Mouse (Mus musculus) stomach, embryonic 14.5 days (tissue): ENCODE results near the gene Dcdc2b. TPM values are rescaled to one million over a fixed set of nuclear protein-coding genes. Genes with fewer than 3 reads are reported as not detected.

Experiments
- ATAC-seq: fragments of 200-750 bp; cut with Nextera tagmentation; 2 replicates; pipeline ENCODE4 v1.8.0; 2017; ENCODE audit warnings: low read depth, moderate TSS enrichment; ENCODE audit not compliant: insufficient number of reproducible peaks, insufficient read depth, low FRiP score
- H3K27ac ChIP-seq: fragments of 300-500 bp; sonication (generic); 2 replicates; pipeline ENCODE4 v1.5.1; 2014; ENCODE audit warnings: mild to moderate bottlenecking, low read length, moderate library complexity, mixed read lengths
- H3K27me3 ChIP-seq: fragments of 300-500 bp; sonication (generic); 2 replicates; pipeline ENCODE4 v1.6.1; 2014; ENCODE audit warnings: low read length, control low read depth, mixed read lengths; ENCODE audit not compliant: control insufficient read depth, insufficient read depth
- H3K36me3 ChIP-seq: fragments of 300-500 bp; sonication (generic); 2 replicates; pipeline ENCODE4 v1.6.1; 2014; ENCODE audit warnings: mild to moderate bottlenecking, control low read depth, low read length, moderate library complexity, mixed read lengths; ENCODE audit not compliant: control insufficient read depth, insufficient read depth
- H3K4me1 ChIP-seq: fragments of 300-500 bp; sonication (generic); 2 replicates; pipeline ENCODE4 v1.6.1; 2014; ENCODE audit warnings: low read length, control low read depth, mixed read lengths; ENCODE audit not compliant: control insufficient read depth, insufficient read depth
- H3K4me2 ChIP-seq: fragments of 300-500 bp; sonication (generic); replicated peaks from 2 replicates; pipeline ENCODE4 v1.6.1; 2014; ENCODE audit warnings: low read depth, low read length, control low read depth
- H3K4me3 ChIP-seq: fragments of 300-500 bp; sonication (generic); 2 replicates; pipeline ENCODE4 v1.5.1; 2014; ENCODE audit warnings: low read depth, low read length, control low read depth
- H3K9ac ChIP-seq: fragments of 300-500 bp; sonication (generic); replicated peaks from 2 replicates; pipeline ENCODE4 v1.6.1; 2014; ENCODE audit warnings: low read depth, mild to moderate bottlenecking, control low read depth, low read length, moderate library complexity, mixed read lengths
- H3K9me3 ChIP-seq: fragments of 300-500 bp; sonication (generic); 2 replicates; pipeline ENCODE4 v1.6.1; 2016; ENCODE audit warnings: low read depth, low read length, control low read depth; ENCODE audit not compliant: control insufficient read depth
- WGBS: fragments of 180-500 bp; shearing (Covaris S2); extraction: QIAGEN DNeasy Blood & Tissue Kit; methylation state at CpG from one replicate; pipeline ENCODE4 v1.1.7; 2014; 5-methylcytosine and 5-hydroxymethylcytosine counted together
- polyA plus RNA-seq: library from polyadenylated mRNA; unstranded; fragments of >200 nt; fragmentation: Nextera tagmentation; extraction: Ambion mirVana; gene quantifications from 2 replicates; pipeline ENCODE4 v1.2.1, GENCODE M21; 2014

The Dcdc2b gene
- 2.8 and 3.8 TPM in 2 replicates for polyA plus RNA-seq

DNA sequence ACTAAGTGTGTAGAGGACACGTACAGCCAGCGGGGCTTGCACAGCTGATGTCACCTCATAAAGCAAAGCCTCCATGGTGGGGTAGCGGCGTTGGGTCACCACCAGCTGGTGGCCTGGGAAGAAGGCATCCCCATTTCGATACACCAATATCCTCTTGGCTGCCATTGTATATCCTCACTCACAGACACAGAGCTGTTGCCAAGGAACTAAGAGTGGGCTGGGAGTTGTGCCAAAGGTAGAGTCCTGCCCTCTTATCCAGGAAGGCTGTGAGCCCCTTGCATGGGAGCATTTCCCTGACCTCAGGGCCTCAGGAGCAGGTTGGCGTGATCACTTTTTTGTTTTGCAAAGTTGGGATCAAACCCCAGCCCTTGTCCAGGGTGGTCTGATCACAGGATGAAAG, at the start of gene Dcdc2b:
TSS of gene Dcdc2b (minus strand) at position 165 of the 400 bp plus-strand sequence.
- WGBS: 84% methylated on average over 6 of the region's 6 CpGs
- no peak for ATAC-seq

DNA sequence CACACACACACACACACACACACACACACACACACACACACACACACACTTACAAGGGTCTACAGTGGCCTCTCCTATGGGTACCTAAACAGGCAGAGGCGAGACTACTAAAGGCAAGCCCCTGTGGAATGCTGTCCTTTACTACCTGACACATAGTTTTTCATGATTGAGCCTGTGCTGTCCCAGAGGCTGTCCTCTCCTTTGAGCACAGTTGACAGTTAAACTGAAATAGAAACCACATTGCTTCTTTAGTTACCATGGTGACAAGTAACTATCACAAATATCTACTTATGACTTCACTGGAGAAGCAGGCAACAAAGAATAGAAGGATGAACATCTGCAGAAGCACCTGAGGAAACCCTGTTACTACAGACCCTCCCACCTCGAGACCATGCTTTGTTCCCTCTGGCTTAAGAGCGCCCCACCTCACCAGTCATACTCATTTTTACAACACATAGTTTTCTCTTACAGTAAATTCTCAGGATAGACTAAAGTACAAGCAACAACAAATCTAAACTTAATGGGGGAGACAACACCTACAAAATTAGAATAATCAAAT, 48.3 kb upstream of the Dcdc2b start:
- no peak overlapping the region for H3K4me3 ChIP-seq
- no peak overlapping the region for H3K4me2 ChIP-seq
- no peaks in the 10 kb centered on the region for H3K9me3 ChIP-seq
- peaks cover 42% of the 10 kb centered on the region for H3K36me3 ChIP-seq
- ATAC-seq: no peak
- H3K4me1 ChIP-seq: no peaks in the 10 kb centered on the region
- no peaks in the 10 kb centered on the region for H3K27me3 ChIP-seq
- H3K27ac ChIP-seq: no peak overlapping the region
- 79% methylated on average over 3 of the region's 3 CpGs for WGBS
- H3K9ac ChIP-seq: no peak overlapping the region

More for the DNA sequence above, at the start of gene Dcdc2b:
- Histone ChIP-seq H3K9ac (no peak within 1 kb of the TSS), H3K27ac (no peak within 1 kb of the TSS), H3K27me3 (no peaks in the 10 kb centered on the region), H3K4me1 (peaks cover 7% of the 10 kb centered on the region; the same call in 1 of the 2 replicates), H3K4me3 (no peak within 1 kb of the TSS), H3K9me3 (no peaks in the 10 kb centered on the region), H3K4me2 (no peak within 1 kb of the TSS), H3K36me3 (peaks cover 10% of the 10 kb centered on the region; the same call in 1 of the 2 replicates)

DNA sequence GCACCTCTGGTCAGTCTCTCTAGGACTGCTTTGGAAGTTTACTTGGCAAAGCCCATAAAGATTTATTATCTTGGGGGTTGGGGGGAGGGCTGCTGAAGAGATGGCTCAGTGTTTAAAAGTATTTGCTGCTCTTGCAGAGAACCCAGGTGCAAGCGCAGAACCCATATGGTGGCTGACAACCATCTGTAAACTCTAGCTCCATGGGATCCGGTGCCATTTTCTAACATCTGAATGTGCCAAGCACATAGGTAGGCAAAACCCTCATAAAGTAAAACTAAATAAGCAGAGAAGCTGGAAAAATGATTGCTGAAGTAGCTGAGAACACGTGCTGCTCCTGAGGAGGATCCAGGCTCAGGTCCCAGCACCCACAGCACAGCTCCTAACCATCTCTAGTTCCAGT, 47.5 kb upstream of the Dcdc2b start:
- Histone ChIP-seq H3K36me3 (peaks cover 48% of the 10 kb centered on the region), H3K9ac (no peak overlapping the region), H3K27ac (no peak overlapping the region), H3K4me2 (no peak overlapping the region), H3K4me1 (no peaks in the 10 kb centered on the region), H3K4me3 (no peak overlapping the region), H3K9me3 (no peaks in the 10 kb centered on the region), H3K27me3 (no peaks in the 10 kb centered on the region)
- no peak for ATAC-seq
- 71% methylated on average over 3 of the region's 3 CpGs for WGBS

DNA sequence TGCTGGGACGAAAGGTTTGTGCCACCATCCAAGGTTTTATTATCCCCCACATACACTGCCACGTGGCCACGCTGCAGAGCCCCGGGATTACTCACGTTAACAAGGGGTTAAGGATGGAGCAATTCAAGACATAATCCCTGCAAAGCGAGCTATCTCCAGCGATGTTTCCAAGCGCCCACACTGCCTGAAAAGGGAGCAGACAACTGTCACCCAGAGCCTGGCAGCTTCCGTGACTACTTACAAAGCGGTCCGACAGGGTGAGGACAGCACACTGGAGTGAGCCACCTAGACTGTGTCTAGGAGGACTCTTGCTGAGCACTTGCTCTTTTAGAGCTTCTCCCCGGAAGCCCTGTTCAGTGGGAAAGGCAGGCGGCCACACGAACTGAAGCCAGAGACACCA, 40.7 kb upstream of the Dcdc2b start:
- H3K27me3 ChIP-seq: no peaks in the 10 kb centered on the region
- H3K9ac ChIP-seq: no peak overlapping the region
- no peak overlapping the region for H3K4me2 ChIP-seq
- H3K9me3 ChIP-seq: no peaks in the 10 kb centered on the region
- no peaks in the 10 kb centered on the region for H3K4me1 ChIP-seq
- 94% methylated on average over 14 of the region's 14 CpGs for WGBS
- H3K27ac ChIP-seq: no peak overlapping the region
- no peak for ATAC-seq
- H3K36me3 ChIP-seq: peaks cover 77% of the 10 kb centered on the region
- no peak overlapping the region for H3K4me3 ChIP-seq

DNA sequence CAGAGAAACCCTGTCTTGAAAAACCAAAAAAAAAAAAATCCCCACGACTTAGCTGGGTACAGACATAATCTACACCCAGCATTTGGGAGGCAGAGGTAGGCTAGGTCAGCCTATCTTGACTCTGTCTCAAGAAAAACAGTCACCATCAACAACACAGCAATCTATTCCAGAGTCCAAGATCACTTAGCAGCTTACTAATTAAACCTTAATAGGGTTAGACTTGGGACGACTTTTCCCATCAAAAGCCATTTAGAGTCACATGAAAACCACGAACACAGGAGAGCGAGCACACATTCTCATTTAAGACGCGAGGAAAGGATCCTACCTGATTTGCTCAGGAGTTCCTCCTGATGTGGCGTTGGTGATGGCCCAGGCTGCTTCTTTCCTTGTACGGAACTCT, 36.3 kb upstream of the Dcdc2b start:
- H3K27me3 ChIP-seq: no peaks in the 10 kb centered on the region
- H3K36me3 ChIP-seq: peaks cover 67% of the 10 kb centered on the region
- no peak overlapping the region for H3K9ac ChIP-seq
- no peaks in the 10 kb centered on the region for H3K4me1 ChIP-seq
- H3K9me3 ChIP-seq: no peaks in the 10 kb centered on the region
- WGBS: 92% methylated on average over 8 of the region's 8 CpGs
- ATAC-seq: no peak
- no peak overlapping the region for H3K4me2 ChIP-seq
- H3K27ac ChIP-seq: no peak overlapping the region
- H3K4me3 ChIP-seq: no peak overlapping the region

DNA sequence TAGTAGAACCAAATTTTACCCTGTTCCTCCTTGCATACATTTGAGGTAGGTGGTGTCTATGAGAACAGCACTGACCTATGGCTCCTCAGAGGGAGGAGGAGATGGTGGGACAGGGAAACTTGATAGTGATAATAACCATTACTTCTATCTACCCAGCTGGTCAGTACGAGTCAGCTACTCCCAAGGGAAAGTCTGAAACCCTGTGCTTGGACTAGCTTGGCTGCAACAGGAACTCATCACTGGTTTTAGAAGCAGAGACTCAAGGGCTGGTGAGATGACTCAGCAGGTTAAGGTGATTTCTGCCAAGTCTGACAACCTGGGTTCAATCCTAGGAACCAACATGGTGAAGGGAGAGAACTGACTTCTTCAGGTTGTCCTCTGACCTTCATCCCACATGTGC, 34.6 kb upstream of the Dcdc2b start:
- WGBS: 70% methylated on average over 1 of the region's 1 CpGs
- ATAC-seq: no peak
- Histone ChIP-seq H3K4me2 (no peak overlapping the region), H3K27ac (no peak overlapping the region), H3K9ac (no peak overlapping the region), H3K27me3 (no peaks in the 10 kb centered on the region), H3K4me1 (no peaks in the 10 kb centered on the region), H3K36me3 (peaks cover 50% of the 10 kb centered on the region), H3K4me3 (no peak overlapping the region), H3K9me3 (no peaks in the 10 kb centered on the region)

DNA sequence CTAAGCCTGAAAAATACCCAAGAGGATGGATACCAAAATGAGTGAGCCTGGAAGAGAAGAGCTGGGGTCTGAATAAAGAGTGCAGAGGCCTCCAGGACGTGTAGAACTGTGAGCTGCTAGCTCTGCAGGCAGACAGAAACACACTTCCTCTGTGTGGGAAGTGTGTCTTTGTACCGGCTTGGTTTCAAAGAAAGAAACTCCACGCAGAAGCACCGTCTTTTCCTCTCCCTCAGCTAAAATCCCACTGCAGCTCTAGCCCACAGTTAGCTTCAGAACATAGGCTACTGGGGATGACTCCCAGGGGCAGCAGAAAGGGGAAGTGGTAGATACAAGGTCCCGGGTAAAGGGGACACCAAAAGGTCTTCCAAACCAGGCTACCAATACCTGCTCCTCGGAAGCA, 31.1 kb upstream of the Dcdc2b start:
- Histone ChIP-seq H3K9ac (no peak overlapping the region), H3K4me1 (no peaks in the 10 kb centered on the region), H3K9me3 (no peaks in the 10 kb centered on the region), H3K27ac (no peak overlapping the region), H3K4me2 (no peak overlapping the region), H3K36me3 (peaks cover 30% of the 10 kb centered on the region), H3K27me3 (no peaks in the 10 kb centered on the region), H3K4me3 (no peak overlapping the region)
- ATAC-seq: no peak
- WGBS: 82% methylated on average over 6 of the region's 6 CpGs

DNA sequence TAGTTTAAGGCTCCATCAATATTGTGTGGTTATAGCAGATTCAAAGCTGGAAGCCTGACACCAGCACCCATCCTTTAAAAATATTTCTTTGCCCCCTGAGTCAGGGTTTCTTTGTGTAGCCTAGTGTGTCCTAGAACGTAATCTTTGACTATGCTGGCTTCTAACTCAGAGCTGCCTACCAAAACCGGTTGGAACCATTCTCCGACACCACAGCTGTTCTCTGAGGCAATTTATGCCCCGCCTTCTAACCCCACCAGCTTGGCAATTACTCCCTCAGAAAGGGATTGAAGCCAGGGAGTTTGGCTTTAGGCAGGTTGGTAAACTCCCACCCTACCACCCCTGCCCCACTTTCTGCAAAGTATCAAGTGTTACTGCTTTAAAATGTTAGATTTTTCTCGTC, 27.7 kb upstream of the Dcdc2b start:
- H3K4me3 ChIP-seq: 0 out of 2 replicates have a peak overlapping the region, but pooled peaks have one; percentile 48
- no peak overlapping the region for H3K9ac ChIP-seq
- H3K4me1 ChIP-seq: peaks cover 8% of the 10 kb centered on the region; the same call in 1 of the 2 replicates
- no peaks in the 10 kb centered on the region for H3K9me3 ChIP-seq
- H3K4me2 ChIP-seq: peak overlapping the region; percentile 78; the same call in 1 of the 2 replicates
- ATAC-seq: no peak
- 42% methylated on average over 5 of the region's 5 CpGs for WGBS
- peaks cover 21% of the 10 kb centered on the region for H3K36me3 ChIP-seq
- no peaks in the 10 kb centered on the region for H3K27me3 ChIP-seq
- no peak overlapping the region for H3K27ac ChIP-seq
